Mouse (Mus musculus) adrenal gland, postnatal 14 days (tissue): ENCODE data around the gene Pilrb2. TPM values are rescaled to one million over a fixed set of nuclear protein-coding genes. Genes with fewer than 3 reads are reported as not detected.

ENCODE experiments used
- DNase-seq: peaks from one replicate; pipeline ENCODE4 v3.0.0; 2021; ENCODE audit warnings: mixed read lengths
- total RNA-seq: library from RNA; stranded (reverse); gene quantifications from 2 replicates; pipeline ENCODE4 v1.2.3, GENCODE M21; 2021

Pilrb2 gene
- total RNA-seq, 1 experiment from 2014 or later: 0.70 TPM

DNA sequence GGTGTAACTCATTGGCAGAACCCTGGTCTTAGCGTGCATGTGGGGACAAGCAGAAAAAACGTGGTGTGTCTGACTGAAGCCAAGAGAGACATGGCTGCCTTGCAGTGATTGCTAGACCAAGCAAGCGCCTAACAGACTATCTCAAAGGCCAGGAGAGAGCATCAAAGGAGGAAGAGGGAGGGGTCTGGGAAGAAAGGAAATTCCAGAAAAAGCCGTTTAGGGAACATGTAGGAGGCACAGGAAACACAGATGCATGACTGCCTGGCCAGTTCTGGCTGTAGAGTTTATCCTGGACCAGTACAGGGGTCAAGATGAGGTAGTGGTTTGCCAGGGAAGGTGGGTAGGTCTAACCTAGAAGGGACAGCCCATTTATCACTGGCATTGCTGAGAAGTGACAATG lies 38.1 kb downstream of the Pilrb2 start:
- no peak for DNase-seq

DNA sequence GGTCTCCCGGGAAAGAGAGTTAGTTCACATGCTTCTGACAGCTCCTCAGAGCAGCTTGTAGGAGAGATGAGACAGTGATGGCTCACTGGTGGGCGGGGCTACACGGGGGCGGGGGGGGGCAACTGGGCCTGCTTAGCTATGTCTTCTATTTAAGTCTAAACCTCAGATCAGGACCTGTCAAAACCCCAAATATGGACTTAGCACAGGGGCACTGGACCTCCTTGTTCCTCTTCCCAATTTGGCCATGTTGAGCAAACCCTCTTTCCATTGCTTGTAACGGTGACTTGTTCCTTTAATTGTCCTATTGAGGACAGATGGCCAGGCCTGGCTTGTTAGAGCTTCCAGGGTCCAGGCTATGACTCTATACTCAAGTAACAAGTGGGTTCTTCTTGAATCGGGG lies 40.1 kb downstream of the Pilrb2 start:
- DNase-seq: no peak

DNA sequence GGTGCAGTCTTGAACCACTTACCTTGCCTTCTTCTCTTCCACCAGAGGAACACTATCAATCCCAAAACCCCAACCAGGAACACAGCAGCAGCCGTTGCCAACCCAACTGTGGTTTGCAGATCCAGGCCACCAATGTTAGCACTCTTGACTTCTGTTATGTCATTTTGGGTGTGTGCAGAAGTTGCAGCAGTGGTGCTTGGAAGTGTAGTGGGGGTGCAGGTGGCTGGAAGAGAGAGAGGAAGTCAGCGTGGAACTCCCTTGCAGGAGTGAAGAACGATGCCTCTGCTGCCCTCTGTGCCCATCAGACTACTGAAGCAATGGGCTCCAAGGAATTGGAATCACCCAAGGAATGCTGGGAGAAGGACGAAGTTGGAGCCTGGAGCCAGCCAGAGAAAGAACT lies 40.5 kb downstream of the Pilrb2 start:
- no peak for DNase-seq

DNA sequence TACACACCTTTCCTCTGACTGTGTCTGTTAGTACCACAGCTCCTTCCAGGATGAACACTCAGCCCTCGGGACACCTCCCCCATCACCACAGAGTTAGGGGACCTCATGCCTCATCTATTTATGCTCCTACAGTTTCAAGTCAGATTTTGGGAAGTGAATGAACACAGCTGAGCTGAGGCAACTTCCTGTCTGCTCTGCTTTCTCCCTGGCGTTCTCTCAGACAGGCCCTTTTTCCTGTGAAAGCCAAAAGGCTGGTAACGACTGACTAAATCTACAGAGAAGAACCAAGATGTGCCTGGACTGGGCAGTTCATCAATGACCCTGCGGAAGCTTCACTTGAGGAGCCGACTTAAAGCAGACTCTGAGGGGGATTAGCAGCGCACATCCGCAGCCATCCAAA lies 41.4 kb downstream of the Pilrb2 start:
- DNase-seq: no peak

DNA sequence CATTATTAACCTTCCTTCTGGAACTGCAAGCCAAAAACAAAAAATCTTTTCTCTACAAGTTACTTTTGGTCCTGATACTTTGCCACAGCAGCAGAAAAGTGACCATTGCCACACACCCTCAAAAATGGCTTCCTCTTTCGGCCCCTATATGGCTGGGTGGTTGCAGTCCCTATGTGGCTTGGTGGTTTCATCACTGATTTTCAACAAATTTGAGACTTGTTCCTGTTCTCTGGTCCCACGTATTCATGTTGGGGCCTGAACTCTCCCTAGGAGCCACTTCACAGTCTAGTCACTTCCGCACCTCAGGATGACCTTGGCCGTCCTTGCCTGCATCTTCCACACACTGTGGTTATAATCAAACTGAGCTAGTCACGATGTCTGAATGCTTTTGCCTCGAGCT lies 42.9 kb downstream of the Pilrb2 start:
- DNase-seq: no peak

DNA sequence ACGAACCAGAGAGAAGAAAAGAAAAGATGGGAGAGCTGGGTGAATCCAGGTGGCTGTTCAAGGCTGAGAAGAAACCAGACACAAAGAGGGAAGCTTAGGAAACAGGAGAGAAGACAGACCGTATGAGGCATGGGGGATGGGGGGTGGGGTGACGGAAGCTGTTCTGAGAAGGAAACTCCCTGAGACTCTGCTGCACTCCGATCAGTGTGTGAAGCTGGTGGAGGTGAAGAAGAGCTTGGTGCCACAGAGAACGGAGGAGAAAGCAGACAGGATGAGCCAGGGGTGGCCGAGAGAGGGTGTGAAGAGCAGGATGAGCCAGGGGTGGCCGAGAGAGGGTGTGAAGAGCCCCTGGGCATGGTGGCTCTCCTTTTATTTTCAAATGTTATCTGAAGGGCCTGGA lies 45.2 kb downstream of the Pilrb2 start:
- DNase-seq: no peak

DNA sequence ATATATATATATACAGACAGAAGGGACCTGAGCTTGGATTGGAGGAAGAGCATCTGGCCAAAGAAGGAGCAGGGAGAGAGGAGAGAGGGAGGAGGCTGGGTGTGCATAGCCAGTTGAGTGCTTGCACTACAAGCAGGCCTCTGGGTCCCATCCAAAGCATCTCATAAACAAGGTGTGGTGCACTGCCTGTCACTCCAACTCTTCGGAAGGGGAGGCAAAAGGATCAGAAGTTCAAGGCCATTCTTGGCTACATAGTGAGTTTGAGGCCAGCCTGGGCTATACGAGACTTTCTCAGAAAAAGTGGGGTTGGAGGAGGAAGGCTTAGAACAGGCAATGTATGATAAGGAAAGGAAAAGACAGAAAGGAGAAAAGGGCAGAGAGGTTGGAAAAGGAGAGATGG lies 45.6 kb downstream of the Pilrb2 start:
- DNase-seq: no peak

DNA sequence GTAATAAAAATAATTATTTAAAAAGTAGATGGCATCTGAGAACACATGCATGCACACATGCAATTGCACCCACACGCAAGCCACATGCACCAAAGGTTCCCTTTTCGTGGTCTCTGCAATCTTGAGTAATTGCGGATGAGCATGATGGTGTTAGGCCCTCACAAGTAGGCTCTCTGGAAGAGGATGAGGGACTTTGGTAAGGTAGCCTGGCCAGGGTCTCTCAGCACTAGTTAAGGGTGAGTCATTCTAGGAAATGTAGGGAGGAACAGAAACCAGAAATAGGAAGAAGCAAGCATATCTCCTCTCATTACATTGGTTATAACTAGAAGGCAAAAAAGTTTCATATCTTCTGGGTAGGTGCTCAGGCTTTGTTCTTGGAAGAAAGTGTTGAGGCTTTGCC lies 46.6 kb downstream of the Pilrb2 start:
- DNase-seq: no peak

DNA sequence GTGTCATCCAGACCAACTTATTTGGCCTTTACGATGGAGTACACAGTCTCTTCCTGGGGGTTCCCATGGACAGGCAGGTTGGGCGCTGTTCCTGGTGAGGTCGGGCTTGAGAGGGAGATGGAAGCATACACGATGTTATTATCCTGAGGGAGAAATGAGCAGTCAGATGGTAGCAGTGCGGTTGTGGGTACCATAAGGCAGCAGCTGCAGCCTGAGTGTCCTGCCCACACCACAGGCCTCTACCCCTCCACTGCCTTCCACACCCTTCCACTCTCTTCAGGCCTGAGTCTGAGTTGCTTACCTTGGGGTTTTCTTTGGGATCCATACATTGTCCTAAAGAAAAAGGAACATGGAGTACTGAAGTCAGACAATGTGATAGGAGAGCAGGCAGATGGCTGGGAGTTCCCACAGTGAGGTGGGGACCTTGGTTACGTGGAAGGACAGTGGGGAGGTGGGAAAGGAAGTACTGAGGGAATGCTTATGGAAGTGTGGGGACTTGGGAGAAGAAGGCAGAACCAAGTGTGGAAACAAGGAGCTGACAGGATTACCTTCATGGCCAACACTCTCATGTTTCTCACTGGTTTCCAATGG lies 48.1 kb downstream of the Pilrb2 start:
- DNase-seq: no peak

DNA sequence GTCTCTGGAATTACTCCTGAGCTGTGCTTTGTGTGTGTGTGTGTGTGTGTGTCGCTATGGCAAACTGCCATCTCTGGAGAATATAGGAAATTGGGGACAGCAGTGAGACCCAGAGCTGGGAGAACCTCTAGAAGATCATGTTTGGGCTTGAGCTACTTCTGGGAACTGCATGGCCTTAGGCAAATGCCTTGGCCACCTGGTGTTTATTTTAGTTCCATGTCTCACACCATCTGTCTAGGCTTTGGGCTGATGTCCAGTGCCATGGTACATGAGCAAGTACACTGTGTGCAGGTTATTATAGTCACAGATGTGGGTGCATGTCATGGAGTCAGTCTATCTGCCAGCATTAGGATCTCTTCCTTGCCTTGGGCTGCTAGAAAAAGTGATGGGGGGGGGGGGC lies 49.0 kb downstream of the Pilrb2 start:
- no peak for DNase-seq

DNA sequence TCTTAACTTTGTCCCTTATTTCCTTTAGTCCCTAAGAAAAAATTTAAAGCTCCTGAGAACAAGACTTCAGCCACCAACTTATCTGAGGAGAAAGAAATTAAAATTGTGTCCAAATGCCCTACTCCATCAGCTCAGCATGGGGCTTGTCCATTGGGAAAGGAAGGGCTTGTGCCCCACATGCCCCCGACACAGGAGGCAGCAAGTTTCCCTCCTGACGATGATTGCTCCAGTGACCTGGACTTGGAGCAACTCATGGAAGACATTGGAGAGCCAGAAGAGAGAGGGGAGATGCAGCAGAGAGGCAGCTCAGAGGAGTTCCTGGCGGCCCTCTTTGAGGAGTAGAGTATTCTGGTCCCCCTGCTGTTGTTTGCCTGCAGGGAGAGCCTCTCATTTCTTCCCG lies 49.5 kb downstream of the Pilrb2 start:
- no peak for DNase-seq

DNA sequence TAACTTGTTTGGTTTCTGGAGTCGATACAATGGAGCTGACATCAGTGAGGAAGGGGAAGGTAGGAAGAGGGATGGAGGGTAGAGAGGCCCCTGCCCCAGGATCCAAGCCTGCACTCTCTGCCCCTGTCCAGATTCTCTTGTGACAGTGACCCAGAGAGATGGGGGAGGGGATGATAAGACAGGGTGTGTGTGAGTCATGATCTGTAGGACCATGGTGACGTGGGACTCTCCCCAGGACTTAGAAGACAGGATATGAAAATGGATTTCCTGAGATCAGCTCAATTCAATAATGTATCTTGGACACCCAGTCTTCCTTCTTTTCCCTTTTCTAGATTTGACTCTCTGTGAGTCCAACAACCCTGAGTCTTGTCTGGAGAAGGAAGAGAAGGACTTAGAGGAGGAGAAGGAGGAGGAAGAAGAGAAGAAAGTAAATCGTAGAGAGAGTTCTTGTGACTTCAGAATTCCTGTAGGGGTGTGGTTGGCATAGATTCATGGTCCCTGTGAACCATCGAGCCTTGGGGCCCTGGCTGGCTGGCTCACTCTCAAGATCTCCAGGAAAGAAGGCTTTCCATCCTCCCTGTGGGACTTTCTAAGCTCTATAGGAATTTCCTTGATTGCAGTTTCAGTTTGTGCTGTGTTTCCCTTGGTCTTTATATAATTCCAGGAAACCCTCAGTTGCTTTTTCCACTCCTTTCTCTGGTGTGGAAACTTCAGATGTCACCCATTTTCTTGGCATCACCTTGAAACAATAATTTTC lies 54.0 kb downstream of the Pilrb2 start:
- no peak for DNase-seq

Other genes with a start within 250 kb of the Pilrb2 start
- 0.38 and 0.85 TPM in 2 replicates for gene Fbxo24, start 242.8 kb downstream of the Pilrb2 start, total RNA-seq
- 30.1 and 35.9 TPM in 2 replicates for gene Lrch4, start 242.7 kb downstream of the Pilrb2 start, total RNA-seq
- gene Gm20605, start 242.6 kb downstream of the Pilrb2 start, total RNA-seq: 7.2 and 11.6 TPM in 2 replicates
- 7.4 and 12.8 TPM in 2 replicates for gene Sap25, start 230.5 kb downstream of the Pilrb2 start, total RNA-seq
- gene Irs3, start 226.1 kb downstream of the Pilrb2 start, total RNA-seq: 4.2 and 4.6 TPM in 2 replicates
- 22.9 and 25.3 TPM in 2 replicates for gene Agfg2, start 187.1 kb downstream of the Pilrb2 start, total RNA-seq
- gene Nyap1, start 130.2 kb downstream of the Pilrb2 start, total RNA-seq: 3.6 and 5.9 TPM in 2 replicates
- gene Tsc22d4, start 126.1 kb downstream of the Pilrb2 start, total RNA-seq: 74.9 and 87.3 TPM in 2 replicates
- 20.4 and 21.9 TPM in 2 replicates for gene Ppp1r35, start 93.0 kb downstream of the Pilrb2 start, total RNA-seq
- gene Mepce, start 84.2 kb downstream of the Pilrb2 start, total RNA-seq: 41.5 and 46.7 TPM in 2 replicates
- gene Zcwpw1, start 84.0 kb downstream of the Pilrb2 start, total RNA-seq: 5.6 and 5.7 TPM in 2 replicates
- 1.2 and 2.9 TPM in 2 replicates for gene Pilra, start 35.5 kb downstream of the Pilrb2 start, total RNA-seq
- 0.67 and 1.6 TPM in 2 replicates for gene Pilrb1, start 13.7 kb downstream of the Pilrb2 start, total RNA-seq
- gene Cyp3a13, start 49.8 kb upstream of the Pilrb2 start, total RNA-seq: 0.26 and 7.7 TPM in 2 replicates
- 0.70 and 0.94 TPM in 2 replicates for gene Gjc3, start 91.3 kb upstream of the Pilrb2 start, total RNA-seq
- gene Azgp1, start 109.7 kb upstream of the Pilrb2 start, total RNA-seq: 6.4 and 99.5 TPM in 2 replicates
- not detected in 2 replicates for gene Smok3a, start 149.4 kb upstream of the Pilrb2 start, total RNA-seq
- not detected in 2 replicates for gene Smok3b, start 149.6 kb upstream of the Pilrb2 start, total RNA-seq
- gene Smok3c, start 181.4 kb upstream of the Pilrb2 start, total RNA-seq: not detected in 2 replicates
- gene Zkscan1, start 213.3 kb upstream of the Pilrb2 start, total RNA-seq: 33.1 and 33.6 TPM in 2 replicates
- 16.7 and 17.2 TPM in 2 replicates for gene Zscan21, start 245.1 kb upstream of the Pilrb2 start, total RNA-seq